Mouse (Mus musculus) small intestine, adult 2 months (tissue): ENCODE results near the gene Col2a1.

Experiments
- CTCF ChIP-seq: fragments of 200-500 bp; IDR thresholded peaks from 2 replicates; pipeline ENCODE4 v1.5.1; 2012; ENCODE audit warnings: low read depth, mild to moderate bottlenecking, control low read depth, inconsistent platforms, low read length, moderate library complexity, mixed read lengths; ENCODE audit not compliant: insufficient replicate concordance, insufficient read length; ENCODE audit errors: extremely low read depth
- POLR2A ChIP-seq: fragments of 200-500 bp; IDR thresholded peaks from 2 replicates; pipeline ENCODE4 v1.6.1; 2012; ENCODE audit warnings: low read depth, mild to moderate bottlenecking, control low read depth, inconsistent platforms, low read length, moderate library complexity

DNA sequence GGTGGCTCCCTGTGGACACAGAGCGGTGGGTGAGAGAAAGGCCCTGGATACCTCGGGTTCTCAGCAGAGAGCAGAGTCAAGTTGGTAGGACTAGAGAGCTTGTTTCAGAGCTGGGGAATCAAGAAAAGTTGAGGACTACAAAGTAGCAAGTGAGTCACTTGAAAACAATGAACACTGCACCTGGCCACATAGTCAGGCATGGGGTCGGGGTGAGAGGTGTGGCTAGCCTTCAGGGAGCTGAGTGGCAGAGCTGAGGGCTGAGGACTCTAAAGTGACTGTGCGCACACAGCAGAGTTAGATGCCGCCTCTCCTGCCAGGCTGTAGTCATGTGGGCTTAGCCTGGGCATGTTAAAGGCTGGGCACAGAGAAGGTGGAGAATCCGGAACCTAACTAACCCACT, 22.9 kb downstream of the Col2a1 start:
- no peak for TF ChIP-seq CTCF
- no peak for TF ChIP-seq POLR2A
